Mouse (Mus musculus) olfactory bulb, adult 2 months (tissue): ENCODE results near the gene Rapsn. TPM values are rescaled to one million over a fixed set of nuclear protein-coding genes. Genes with fewer than 3 reads are reported as not detected.

ENCODE experiments used
- H3K27ac ChIP-seq: fragments of 200-500 bp; 2 replicates; pipeline ENCODE4 v1.5.1; 2012; ENCODE audit warnings: low read depth, low read length; ENCODE audit not compliant: insufficient read depth
- H3K4me1 ChIP-seq: fragments of 200-500 bp; 2 replicates; pipeline ENCODE4 v1.6.1; 2012; ENCODE audit warnings: low read length; ENCODE audit not compliant: control insufficient read depth, insufficient read depth
- H3K4me3 ChIP-seq: fragments of 200-500 bp; 2 replicates; pipeline ENCODE4 v1.5.1; 2012; ENCODE audit warnings: mild to moderate bottlenecking, low read depth, low read length, moderate library complexity; ENCODE audit not compliant: insufficient read depth
- CTCF ChIP-seq: fragments of 200-500 bp; IDR thresholded peaks from 2 replicates; pipeline ENCODE4 v1.5.1; 2012; ENCODE audit warnings: low read depth, mild to moderate bottlenecking, low read length, moderate library complexity; ENCODE audit not compliant: insufficient read depth
- POLR2A ChIP-seq: fragments of 200-500 bp; IDR thresholded peaks from 2 replicates; pipeline ENCODE4 v1.6.1; 2012; ENCODE audit warnings: mild to moderate bottlenecking, low read depth, low read length, moderate library complexity; ENCODE audit not compliant: insufficient read depth
- WGBS: fragments of 180-500 bp; shearing (Covaris S2); methylation state at CpG from one replicate; pipeline ENCODE4 v1.1.7; 2018; 5-methylcytosine and 5-hydroxymethylcytosine counted together
- polyA plus RNA-seq: library from polyadenylated mRNA; stranded (reverse); fragments of >200 nt; gene quantifications from 2 replicates; pipeline ENCODE4 v1.2.4, GENCODE M21; 2012; ENCODE audit warnings: low replicate concordance; ENCODE audit not compliant: missing spikeins, insufficient read depth, insufficient read length

Rapsn gene
- polyA plus RNA-seq, 1 experiment: not detected

DNA sequence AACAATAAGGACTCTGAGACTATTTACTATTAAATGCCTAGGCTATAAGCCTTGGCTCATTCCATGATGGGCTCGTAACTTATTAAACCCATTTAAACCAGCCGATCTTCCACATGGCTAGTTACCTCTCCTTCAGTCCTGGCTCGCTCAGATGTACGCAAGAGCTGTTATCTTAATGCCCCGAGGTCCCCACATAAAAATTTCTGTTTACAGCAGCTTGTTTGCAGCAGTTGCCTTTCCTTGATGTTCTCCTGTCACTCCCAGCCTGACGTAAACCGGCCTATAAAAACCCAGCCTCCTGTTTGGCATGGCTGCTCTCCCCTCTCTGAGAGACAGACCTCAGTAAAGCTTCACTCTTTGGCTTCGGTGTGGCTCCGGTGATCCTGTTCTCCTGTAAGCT lies 11.9 kb downstream of the Rapsn start:
- Histone ChIP-seq H3K4me3 (no peak overlapping the region), H3K27ac (no peak overlapping the region), H3K4me1 (no peaks in the 10 kb centered on the region)
- TF ChIP-seq CTCF (no peak), POLR2A (no peak)
- 76% methylated on average over 9 of the region's 9 CpGs for WGBS

GRCm38 (mm10) chr2:91051917-91052316 lies 16.5 kb downstream of the Rapsn start:
- peaks cover 9% of the 10 kb centered on the region for H3K4me1 ChIP-seq
- no peak overlapping the region for H3K4me3 ChIP-seq
- no peak overlapping the region for H3K27ac ChIP-seq
- WGBS: 79% methylated on average over 3 of the region's 3 CpGs
- TF ChIP-seq POLR2A (no peak), CTCF (no peak)

DNA sequence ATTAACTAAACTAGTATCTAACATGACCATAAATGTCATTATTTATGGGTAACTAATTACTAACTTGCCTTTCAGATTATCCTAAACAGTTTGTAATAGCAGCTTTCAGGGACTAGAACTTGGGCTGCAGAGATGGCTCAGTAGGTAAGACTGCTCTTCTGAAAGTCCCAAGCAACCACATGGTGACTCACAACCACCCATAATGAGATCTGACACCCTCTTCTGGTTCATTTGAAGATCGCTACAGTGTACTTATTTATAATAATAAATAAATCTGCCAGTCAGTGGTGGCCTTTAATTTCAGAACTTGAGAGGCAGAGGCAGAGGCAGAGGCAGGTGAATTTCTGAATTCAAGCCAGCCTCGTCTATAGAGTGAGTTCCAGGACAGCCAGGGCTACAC lies 17.3 kb downstream of the Rapsn start:
- peaks cover 9% of the 10 kb centered on the region for H3K4me1 ChIP-seq
- WGBS: 41% methylated on average over 2 of the region's 2 CpGs
- no peak overlapping the region for H3K27ac ChIP-seq
- TF ChIP-seq CTCF (no peak), POLR2A (no peak)
- no peak overlapping the region for H3K4me3 ChIP-seq

DNA sequence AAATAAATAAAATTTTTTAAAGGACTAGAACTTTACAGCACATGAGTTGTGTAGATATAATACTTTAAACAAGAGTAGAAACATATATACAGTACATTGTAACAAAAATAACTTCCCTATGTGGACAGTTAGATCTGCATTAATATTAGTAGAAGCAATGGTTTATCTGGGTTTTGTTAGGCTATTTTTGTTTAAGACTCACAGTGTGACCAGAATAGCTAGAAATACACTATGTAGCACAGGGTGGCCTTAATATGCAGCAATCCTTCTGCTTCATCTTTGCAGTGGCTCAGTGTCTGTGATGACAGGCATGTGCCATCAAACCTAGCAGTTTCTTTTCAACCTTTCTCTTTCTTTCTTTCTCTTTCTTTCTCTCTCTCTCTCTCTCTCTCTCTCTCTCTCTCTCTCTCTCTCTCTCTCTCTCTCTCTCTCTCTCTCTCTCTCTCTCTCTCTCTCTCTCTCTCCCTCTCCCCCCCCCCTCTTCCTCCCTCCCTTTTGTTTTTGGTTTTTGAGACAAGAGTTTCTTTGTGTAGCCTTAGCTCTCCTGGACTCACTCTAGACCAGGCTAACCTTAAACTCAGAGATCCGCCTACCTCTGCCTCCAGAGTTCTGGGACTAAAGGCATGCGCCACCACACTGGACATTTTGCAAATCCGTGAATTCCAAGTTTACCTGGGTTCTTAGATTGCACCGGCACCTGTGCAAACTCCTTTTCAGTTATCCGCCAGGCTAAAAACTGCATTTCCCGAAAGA lies 17.9 kb downstream of the Rapsn start:
- peak overlapping the region; percentile 93 for H3K4me3 ChIP-seq
- under 1% methylated on average over 6 of the region's 6 CpGs for WGBS
- no peak overlapping the region for H3K27ac ChIP-seq
- TF ChIP-seq POLR2A (no peak), CTCF (no peak)
- peaks cover 9% of the 10 kb centered on the region for H3K4me1 ChIP-seq

DNA sequence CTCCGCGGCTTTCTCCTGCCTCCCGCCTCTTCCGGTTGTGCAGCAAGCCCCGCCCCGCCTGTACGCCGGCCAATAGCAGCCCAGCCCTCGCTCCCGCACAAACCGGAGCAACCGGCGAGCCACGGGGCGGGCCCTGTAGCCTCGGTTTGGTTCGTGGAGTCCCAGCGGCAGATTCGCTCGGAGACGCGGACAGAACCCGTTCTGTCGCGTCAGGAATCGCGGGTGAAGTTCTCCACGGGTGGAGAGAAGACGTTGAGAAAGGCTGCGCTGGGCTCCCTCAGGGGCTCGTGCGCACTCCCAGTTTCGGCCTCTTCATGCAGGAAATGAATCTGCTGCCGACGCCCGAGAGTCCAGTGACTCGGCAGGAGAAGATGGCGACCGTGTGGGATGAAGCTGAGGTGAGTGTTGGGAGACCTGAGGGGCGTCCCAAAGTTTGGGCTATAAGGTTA lies 18.5 kb downstream of the Rapsn start, which contains the start of gene Psmc3:
Gene Psmc3 (plus strand): TSS at position 76 of the 449 bp plus-strand sequence.
- Histone ChIP-seq H3K27ac (peak within 1 kb of the TSS; percentile 98), H3K4me1 (peaks cover 9% of the 10 kb centered on the region), H3K4me3 (peak within 1 kb of the TSS; percentile 93)
- WGBS: under 1% methylated on average over 40 of the region's 40 CpGs
- no peak for TF ChIP-seq CTCF
- peak; percentile 82 for TF ChIP-seq POLR2A

DNA sequence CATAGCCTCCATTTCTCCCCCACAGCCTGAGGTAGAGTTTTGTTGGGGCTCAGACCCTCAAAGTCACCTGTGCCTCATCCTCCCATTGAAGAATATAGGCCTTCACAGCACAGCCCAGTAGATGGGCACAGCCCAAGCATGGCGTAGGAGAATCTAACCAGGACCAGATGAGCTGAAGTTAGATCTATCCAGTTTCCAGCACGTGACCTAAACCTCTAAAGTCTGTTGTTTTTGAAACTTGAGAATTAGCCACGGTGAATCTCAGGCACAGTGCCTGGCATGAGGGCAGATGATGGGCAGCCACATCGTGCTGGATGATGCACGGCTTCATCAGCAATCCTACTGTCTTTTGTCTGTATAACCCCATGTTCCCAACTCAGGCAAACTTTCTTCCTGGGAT lies 23.0 kb downstream of the Rapsn start:
- Histone ChIP-seq H3K27ac (no peak overlapping the region), H3K4me3 (no peak overlapping the region), H3K4me1 (peaks cover 14% of the 10 kb centered on the region)
- no peak for TF ChIP-seq POLR2A
- TF ChIP-seq CTCF: no peak
- 87% methylated on average over 5 of the region's 5 CpGs for WGBS

DNA sequence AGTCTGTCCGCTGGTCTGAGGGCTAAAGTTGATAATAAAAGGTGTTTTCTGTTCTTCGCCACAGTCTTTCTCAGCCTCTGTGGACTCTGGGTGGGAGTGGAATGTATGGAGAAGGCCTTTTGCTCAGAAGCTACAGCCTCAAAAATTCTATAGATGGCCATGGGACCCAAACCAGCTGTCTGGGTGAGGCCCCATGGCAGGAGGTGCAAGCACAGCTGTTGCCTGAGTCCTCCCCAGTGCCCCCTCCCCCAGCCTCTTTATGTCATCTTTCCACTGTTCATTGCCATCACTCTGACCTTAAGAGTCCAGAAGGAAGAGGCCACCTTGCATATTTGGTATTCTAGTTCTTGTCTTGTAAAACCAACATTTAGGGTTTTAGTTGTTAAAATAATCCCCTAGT lies 24.0 kb downstream of the Rapsn start:
- TF ChIP-seq POLR2A (0 out of 2 replicates have a peak, but pooled peaks have one; percentile 12), CTCF (no peak)
- no peak overlapping the region for H3K27ac ChIP-seq
- no peak overlapping the region for H3K4me3 ChIP-seq
- peaks cover 14% of the 10 kb centered on the region for H3K4me1 ChIP-seq
- 96% methylated on average over 2 of the region's 2 CpGs for WGBS

- H3K4me1 ChIP-seq: peaks cover 7% of the 10 kb centered on the region
- TF ChIP-seq CTCF: peak; percentile 37; the same call in 1 of the 2 replicates
- no peak for TF ChIP-seq POLR2A
- 74% methylated on average over 10 of the region's 10 CpGs for WGBS
- no peak overlapping the region for H3K27ac ChIP-seq
- H3K4me3 ChIP-seq: no peak overlapping the region
Observed at GRCm38 (mm10) chr2:91060544-91061355, 25.3 kb downstream of the Rapsn start.

DNA sequence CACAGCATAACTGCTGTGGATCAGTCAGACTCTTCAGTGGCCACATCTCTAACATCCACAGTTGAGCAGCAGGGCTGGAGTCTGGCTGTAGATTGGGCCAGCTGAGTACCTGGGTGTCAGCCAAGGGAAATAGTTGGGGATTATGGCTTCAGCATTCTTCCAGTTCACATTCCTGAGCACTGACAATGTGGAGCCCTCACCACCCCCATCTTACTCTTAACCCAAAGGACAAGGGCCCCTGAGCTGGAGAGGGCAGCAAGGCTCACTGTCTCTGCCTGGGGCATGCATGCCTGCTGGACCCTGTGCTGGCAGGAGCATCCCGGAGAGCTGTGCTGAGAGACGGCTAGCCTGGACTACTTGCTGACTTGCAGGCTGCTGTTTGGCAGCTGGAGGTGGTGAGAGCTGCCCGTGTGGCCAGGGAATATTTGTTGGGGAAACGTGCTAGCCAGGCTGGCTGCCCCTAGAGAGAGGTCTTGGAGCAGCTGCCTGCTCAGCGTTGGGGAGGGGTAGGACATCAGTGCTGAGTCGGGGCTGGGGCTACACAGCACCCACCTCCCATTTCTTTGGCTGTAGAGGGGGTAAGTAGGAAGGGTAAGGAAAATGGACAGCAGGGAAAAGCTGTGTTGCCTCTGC lies 26.5 kb downstream of the Rapsn start:
- 78% methylated on average over 6 of the region's 6 CpGs for WGBS
- peaks cover 9% of the 10 kb centered on the region for H3K4me1 ChIP-seq
- H3K4me3 ChIP-seq: no peak overlapping the region
- TF ChIP-seq CTCF: no peak
- TF ChIP-seq POLR2A: no peak
- no peak overlapping the region for H3K27ac ChIP-seq
